Mouse (Mus musculus) liver, adult 2 months (tissue): ENCODE results near the gene Lmod1.

Source experiments
- CTCF ChIP-seq: fragments of 200-500 bp; IDR thresholded peaks from 2 replicates; pipeline ENCODE4 v1.5.1; 2011; ENCODE audit warnings: low read depth, low read length, control low read depth
- POLR2A ChIP-seq: fragments of 200-500 bp; IDR thresholded peaks from 2 replicates; pipeline ENCODE4 v1.6.1; 2011; ENCODE audit warnings: low read length, control low read depth; ENCODE audit not compliant: insufficient read depth; ENCODE audit errors: extremely low read depth

GRCm38 (mm10) chr1:135405356-135405755 is 80.7 kb downstream of the Lmod1 start:
- TF ChIP-seq POLR2A (no peak), CTCF (no peak)
